Mouse (Mus musculus) MEL (cell line): ENCODE results near the gene Ntn4. TPM values are rescaled to one million over a fixed set of nuclear protein-coding genes. Genes with fewer than 3 reads are reported as not detected.

ENCODE experiments used
- DNase-seq: peaks from one replicate; pipeline ENCODE4 v3.0.0; 2011; ENCODE audit warnings: low read depth, low spot score
- H3K27ac ChIP-seq: 2 replicates; pipeline ENCODE4 v1.5.1; 2012; ENCODE audit warnings: low read depth, mild to moderate bottlenecking, control low read depth, low read length, moderate library complexity; ENCODE audit not compliant: control insufficient read depth
- H3K27me3 ChIP-seq, 2 experiments: fragments of 150-350 bp in 1 of 2; sonication (generic) in 1 of 2; 2 replicates each; pipeline ENCODE4 v1.6.1; 2012; ENCODE audit warnings: low read length in 2 of 2, mild to moderate bottlenecking in 2 of 2, improper control_type of control experiment in 1 of 2, moderate library complexity in 1 of 2; ENCODE audit not compliant: insufficient read depth in 2 of 2, control insufficient read depth in 1 of 2
- H3K36me3 ChIP-seq, 2 experiments: 2 replicates each; pipeline ENCODE4 v1.6.1; 2012 to 2014; ENCODE audit warnings: low read length in 2 of 2, improper control_type of control experiment in 1 of 2, inconsistent platforms in 1 of 2, mild to moderate bottlenecking in 1 of 2; ENCODE audit not compliant: insufficient read depth in 2 of 2, control insufficient read depth in 1 of 2
- H3K4me1 ChIP-seq, 2 experiments: fragments of 150-350 bp in 1 of 2; sonication (generic) in 1 of 2; 2 replicates each; pipeline ENCODE4 v1.6.1; 2012; ENCODE audit warnings: low read length in 2 of 2, improper control_type of control experiment in 1 of 2, mild to moderate bottlenecking in 1 of 2; ENCODE audit not compliant: insufficient read depth in 2 of 2, control insufficient read depth in 1 of 2
- H3K4me3 ChIP-seq, 2 experiments: fragments of 150-350 bp in 1 of 2; sonication (generic) in 1 of 2; 2 replicates each; pipeline ENCODE4 v1.5.1; 2012; ENCODE audit warnings: low read depth in 2 of 2, low read length in 2 of 2, mild to moderate bottlenecking in 2 of 2, moderate library complexity in 2 of 2, control low read depth in 1 of 2, improper control_type of control experiment in 1 of 2; ENCODE audit not compliant: control insufficient read depth in 1 of 2, insufficient read depth in 1 of 2
- H3K79me2 ChIP-seq: 2 replicates; pipeline ENCODE4 v1.6.1; 2012; ENCODE audit warnings: mild to moderate bottlenecking, low read length, moderate library complexity; ENCODE audit not compliant: control insufficient read depth, poor library complexity, insufficient read depth
- H3K9ac ChIP-seq: 2 replicates; pipeline ENCODE4 v1.6.1; 2012; ENCODE audit warnings: low read depth, mild to moderate bottlenecking, control low read depth, low read length, moderate library complexity; ENCODE audit not compliant: control insufficient read depth, poor library complexity, severe bottlenecking
- H3K9me3 ChIP-seq: fragments of 150-350 bp; sonication (generic); replicated peaks from 2 replicates; pipeline ENCODE4 v1.6.1; 2012; ENCODE audit warnings: mild to moderate bottlenecking, low read length, improper control_type of control experiment, moderate library complexity; ENCODE audit not compliant: insufficient read depth
- BHLHE40 ChIP-seq: IDR thresholded peaks from 2 replicates; pipeline ENCODE4 v1.6.1; 2012; ENCODE audit warnings: low read depth, mild to moderate bottlenecking, inconsistent platforms, low read length, improper control_type of control experiment, borderline replicate concordance
- CHD2 ChIP-seq: IDR thresholded peaks from 2 replicates; pipeline ENCODE4 v1.6.1; 2011; ENCODE audit warnings: low read length, improper control_type of control experiment
- ELF1 ChIP-seq: IDR thresholded peaks from 2 replicates; pipeline ENCODE4 v1.6.1; 2014; ENCODE audit warnings: low read depth, mild to moderate bottlenecking, inconsistent platforms, low read length, improper control_type of control experiment, moderate library complexity
- EP300 ChIP-seq, 2 experiments: IDR thresholded peaks; 2 replicates each; pipeline ENCODE4 v1.6.1; 2011; ENCODE audit warnings: improper control_type of control experiment in 2 of 2, low read length in 2 of 2, low read depth in 1 of 2, mild to moderate bottlenecking in 1 of 2
- ETS1 ChIP-seq: IDR thresholded peaks from 2 replicates; pipeline ENCODE4 v1.6.1; 2012; ENCODE audit warnings: low read depth, mild to moderate bottlenecking, inconsistent platforms, low read length, improper control_type of control experiment, moderate library complexity
- GABPA ChIP-seq: IDR thresholded peaks from 2 replicates; pipeline ENCODE4 v1.6.1; 2012; ENCODE audit warnings: low read depth, mild to moderate bottlenecking, inconsistent platforms, low read length, improper control_type of control experiment, moderate library complexity
- GATA1 ChIP-seq: IDR thresholded peaks from 2 replicates; pipeline ENCODE4 v1.6.1; 2011; ENCODE audit warnings: low read depth, low read length, improper control_type of control experiment
- JUND ChIP-seq: IDR thresholded peaks from 2 replicates; pipeline ENCODE4 v1.6.1; 2011; ENCODE audit warnings: low read depth, mild to moderate bottlenecking, improper control_type of control experiment, low read length
- KAT2A ChIP-seq: conservative IDR thresholded peaks from 2 replicates; pipeline ENCODE4 v1.6.1; 2012; ENCODE audit warnings: low read depth, low read length, improper control_type of control experiment, inconsistent platforms
- MAFK ChIP-seq: IDR thresholded peaks from 2 replicates; pipeline ENCODE4 v1.6.1; 2011; ENCODE audit warnings: low read depth, mild to moderate bottlenecking, low read length, improper control_type of control experiment, borderline replicate concordance
- MAX ChIP-seq: IDR thresholded peaks from 2 replicates; pipeline ENCODE4 v1.6.1; 2011; ENCODE audit warnings: low read length, improper control_type of control experiment
- MAZ ChIP-seq: IDR thresholded peaks from 2 replicates; pipeline ENCODE4 v1.6.1; 2012; ENCODE audit warnings: low read depth, mild to moderate bottlenecking, inconsistent platforms, low read length, improper control_type of control experiment
- MYB ChIP-seq: IDR thresholded peaks from 2 replicates; pipeline ENCODE4 v1.6.1; 2011; ENCODE audit warnings: mild to moderate bottlenecking, low read depth, low read length, improper control_type of control experiment
- NELFE ChIP-seq: IDR thresholded peaks from 2 replicates; pipeline ENCODE4 v1.6.1; 2011; ENCODE audit warnings: low read depth, low read length, improper control_type of control experiment
- NRF1 ChIP-seq: IDR thresholded peaks from 2 replicates; pipeline ENCODE4 v1.6.1; 2014; ENCODE audit warnings: low read depth, mild to moderate bottlenecking, inconsistent platforms, low read length, improper control_type of control experiment, moderate library complexity; ENCODE audit not compliant: poor library complexity, insufficient read depth, severe bottlenecking
- POLR2A ChIP-seq, 2 experiments: IDR thresholded peaks; 2 replicates each; pipeline ENCODE4 v1.6.1; 2011 to 2012; ENCODE audit warnings: low read length in 2 of 2, mild to moderate bottlenecking in 2 of 2, control low read depth in 1 of 2, improper control_type of control experiment in 1 of 2, low read depth in 1 of 2, moderate library complexity in 1 of 2; ENCODE audit not compliant: control insufficient read depth in 1 of 2, insufficient read depth in 1 of 2, poor library complexity in 1 of 2
- POLR2AphosphoS2 ChIP-seq: IDR thresholded peaks from 2 replicates; pipeline ENCODE4 v1.6.1; 2011; ENCODE audit warnings: low read length, improper control_type of control experiment
- RAD21 ChIP-seq: IDR thresholded peaks from 2 replicates; pipeline ENCODE4 v1.6.1; 2011; ENCODE audit warnings: mild to moderate bottlenecking, low read depth, low read length, improper control_type of control experiment
- RCOR1 ChIP-seq: IDR thresholded peaks from 2 replicates; pipeline ENCODE4 v1.6.1; 2012; ENCODE audit warnings: low read depth, mild to moderate bottlenecking, inconsistent platforms, low read length, improper control_type of control experiment
- SIN3A ChIP-seq: IDR thresholded peaks from 2 replicates; pipeline ENCODE4 v1.6.1; 2012; ENCODE audit warnings: low read length, improper control_type of control experiment, inconsistent platforms
- SMC3 ChIP-seq: IDR thresholded peaks from 2 replicates; pipeline ENCODE4 v1.6.1; 2011; ENCODE audit warnings: low read depth, low read length, improper control_type of control experiment
- TAL1 ChIP-seq: IDR thresholded peaks from 2 replicates; pipeline ENCODE4 v1.6.1; 2012; ENCODE audit warnings: mild to moderate bottlenecking, inconsistent platforms, low read length, moderate library complexity, mixed read lengths
- TBP ChIP-seq: IDR thresholded peaks from 2 replicates; pipeline ENCODE4 v1.8.0; 2011; ENCODE audit warnings: low read depth, low read length, improper control_type of control experiment
- TCF12 ChIP-seq: IDR thresholded peaks from 2 replicates; pipeline ENCODE4 v1.6.1; 2014; ENCODE audit warnings: low read depth, mild to moderate bottlenecking, inconsistent platforms, low read length, improper control_type of control experiment, moderate library complexity
- UBTF ChIP-seq: IDR thresholded peaks from 2 replicates; pipeline ENCODE4 v1.6.1; 2012; ENCODE audit warnings: low read depth, mild to moderate bottlenecking, inconsistent platforms, low read length, improper control_type of control experiment, moderate library complexity, borderline replicate concordance; ENCODE audit not compliant: insufficient read depth
- ZC3H11A ChIP-seq: IDR thresholded peaks from 2 replicates; pipeline ENCODE4 v1.6.1; 2012; ENCODE audit warnings: low read depth, mild to moderate bottlenecking, inconsistent platforms, low read length, improper control_type of control experiment
- ZKSCAN1 ChIP-seq: IDR thresholded peaks from 2 replicates; pipeline ENCODE4 v1.6.1; 2012; ENCODE audit warnings: low read depth, mild to moderate bottlenecking, inconsistent platforms, low read length, improper control_type of control experiment, moderate library complexity
- ZMIZ1 ChIP-seq: IDR thresholded peaks from 2 replicates; pipeline ENCODE4 v1.6.1; 2012; ENCODE audit warnings: low read depth, mild to moderate bottlenecking, inconsistent platforms, low read length, improper control_type of control experiment, moderate library complexity
- polyA plus RNA-seq, 2 experiments: library from polyadenylated mRNA; stranded (reverse) in 1 of 2; unstranded in 1 of 2; fragments of >175 nt in 1 of 2; fragments of >200 nt in 1 of 2; gene quantifications; 2 replicates each; pipeline versions ENCODE4 v1.2.1 to v1.2.4; 2012; ENCODE audit warnings: low replicate concordance in 2 of 2, low read depth in 1 of 2; ENCODE audit not compliant: insufficient read length in 2 of 2, insufficient read depth in 1 of 2, missing spikeins in 1 of 2
- total RNA-seq: library from RNA; depleted of rRNA; stranded (reverse); fragments of 300-350 nt; gene quantifications from 2 replicates; pipeline ENCODE4 v1.2.3, GENCODE M21; 2012

Gene Ntn4
- total and polyA plus RNA-seq, 3 experiments, result not detected

DNA sequence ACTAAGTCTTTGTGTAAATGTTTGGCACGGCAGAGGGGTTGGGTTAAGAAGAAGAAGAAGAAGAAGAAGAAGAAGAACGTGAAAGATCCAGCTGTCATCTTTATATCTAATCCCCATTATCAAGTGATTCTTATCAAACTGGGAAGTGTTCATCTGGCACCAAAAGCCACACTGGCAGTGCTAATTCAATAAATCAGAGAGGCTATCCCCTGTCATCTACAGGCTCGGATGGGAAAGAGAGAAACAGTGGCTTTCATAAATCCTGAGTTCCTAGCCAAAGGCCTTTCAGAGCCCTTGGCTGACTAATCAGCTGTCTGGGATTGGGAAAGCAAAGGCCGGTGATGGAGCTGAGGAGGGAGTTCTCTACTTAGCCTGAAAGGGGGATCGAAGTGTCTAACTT is 126.8 kb downstream of the Ntn4 start:
- H3K27me3 ChIP-seq, result peaks cover 6 to 19% of the 10 kb centered on the region in 2 experiments
- H3K79me2 ChIP-seq, result no peaks in the 10 kb centered on the region
- no peak overlapping the region for H3K4me3 ChIP-seq
- no peak for TF ChIP-seq ETS1
- no peak for TF ChIP-seq POLR2AphosphoS2
- no peak for TF ChIP-seq CHD2
- no peak for TF ChIP-seq UBTF
- no peak for TF ChIP-seq GATA1
- no peak for TF ChIP-seq SIN3A
- no peak for TF ChIP-seq NELFE
- no peak for TF ChIP-seq GABPA
- TF ChIP-seq MYB, result no peak
- no peak for TF ChIP-seq KAT2A
- no peak for TF ChIP-seq NRF1
- no peak for TF ChIP-seq JUND
- TF ChIP-seq MAFK, result no peak
- TF ChIP-seq RAD21, result no peak
- TF ChIP-seq ZC3H11A, result no peak
- TF ChIP-seq ZMIZ1, result no peak
- TF ChIP-seq POLR2A (IDR thresholded peaks at IDR 0.05; ENCODE audit: control insufficient read depth in 1 of 2, insufficient read depth in 1 of 2, low read depth in 1 of 2, low read length in 2 of 2, poor library complexity in 1 of 2), result no peak
- no peak for TF ChIP-seq TCF12
- TF ChIP-seq, all 39 proteins: peak for 0
- no peak for DNase-seq
- no peaks in the 10 kb centered on the region for H3K9me3 ChIP-seq
- H3K36me3 ChIP-seq, result no peaks in the 10 kb centered on the region
- H3K4me1 ChIP-seq, result no peaks in the 10 kb centered on the region
- no peak overlapping the region for H3K9ac ChIP-seq
- H3K27ac ChIP-seq, result no peak overlapping the region

DNA sequence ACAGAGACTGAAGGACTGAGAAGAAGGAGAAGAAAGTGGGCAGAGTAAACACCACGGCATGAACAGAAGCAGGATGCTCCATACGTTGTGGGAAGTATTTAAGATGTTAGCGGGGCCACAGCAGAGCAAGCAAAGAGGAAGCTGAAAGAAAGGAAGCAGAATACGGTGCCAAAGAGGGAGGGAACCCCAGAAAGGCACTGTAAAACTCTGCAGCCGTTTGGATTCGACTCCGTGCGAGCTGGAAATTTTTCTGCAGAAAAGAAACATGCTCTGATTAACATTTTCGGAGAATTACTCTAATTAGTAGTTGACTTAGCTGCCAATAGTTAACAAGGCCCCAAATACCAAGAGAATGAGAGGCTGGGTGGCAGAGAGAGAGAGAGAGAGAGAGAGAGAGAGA is 127.7 kb downstream of the Ntn4 start:
- TF ChIP-seq TBP, result no peak
- TF ChIP-seq ELF1, result no peak
- 0 out of 4 replicates have a peak, but pooled peaks of 1 of the 2 experiments have one; percentile 17 for TF ChIP-seq EP300 (IDR thresholded peaks at IDR 0.05; ENCODE audit: low read depth in 1 of 2, low read length in 2 of 2)
- TF ChIP-seq BHLHE40, result no peak
- TF ChIP-seq ZKSCAN1, result no peak
- TF ChIP-seq ZC3H11A, result no peak
- 0 out of 2 replicates have a peak, but pooled peaks have one; percentile 52 for TF ChIP-seq MAZ
- TF ChIP-seq KAT2A, result no peak
- TF ChIP-seq POLR2AphosphoS2, result no peak
- TF ChIP-seq TAL1, result no peak
- TF ChIP-seq MAX, result no peak
- TF ChIP-seq MYB, result no peak
- no peak for TF ChIP-seq UBTF
- TF ChIP-seq SMC3, result peak; percentile 19; the same call in 1 of the 2 replicates
- TF ChIP-seq GABPA, result no peak
- TF ChIP-seq RCOR1, result no peak
- H3K36me3 ChIP-seq, result no peaks in the 10 kb centered on the region
- H3K9ac ChIP-seq, result peak overlapping the region; percentile 19; the same call in 1 of the 2 replicates
- no peaks in the 10 kb centered on the region for H3K4me1 ChIP-seq
- peak overlapping the region; percentile 38 to 56 for H3K4me3 ChIP-seq
- peak; percentile 80 for DNase-seq
- no peaks in the 10 kb centered on the region for H3K9me3 ChIP-seq
- H3K79me2 ChIP-seq, result no peaks in the 10 kb centered on the region
- no peak overlapping the region for H3K27ac ChIP-seq
- peaks cover 12 to 23% of the 10 kb centered on the region in 2 experiments for H3K27me3 ChIP-seq
